ENCODE assay signal across 8 mouse cellular contexts in the genomic region with DNA sequence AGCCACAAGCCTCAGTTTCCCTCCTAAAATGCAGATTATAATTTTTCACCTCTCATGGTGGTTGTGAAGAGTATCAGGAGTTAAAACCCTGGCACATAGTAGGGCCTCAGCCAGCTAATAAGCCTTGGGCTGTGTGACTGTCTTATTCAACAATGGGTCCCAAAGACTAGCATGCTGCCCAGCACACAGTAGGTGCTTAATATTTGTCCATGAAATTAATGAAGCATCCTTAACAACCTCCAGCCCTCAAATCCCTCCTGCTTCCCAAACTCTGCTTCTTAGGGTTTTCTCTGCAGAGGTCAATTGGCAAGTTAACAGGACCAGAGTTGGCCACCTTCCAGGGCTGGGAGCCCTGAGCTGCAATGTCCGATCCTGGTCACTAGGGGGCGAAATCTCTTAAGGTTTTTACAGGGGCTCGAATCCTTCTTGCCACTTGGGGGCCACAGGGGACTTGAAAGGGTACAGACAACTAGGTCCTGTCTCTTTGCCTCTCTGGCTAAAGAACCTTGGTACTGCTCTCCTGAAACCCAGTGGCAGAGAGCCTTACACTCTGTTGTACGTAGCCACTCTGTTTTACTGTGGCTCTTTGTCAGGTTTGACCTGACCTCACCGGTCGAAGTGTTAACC.
DNase-seq lines count a peak whose midpoint lies in the region; ATAC-seq and TF ChIP-seq lines count a peak whose summit lies in the region.

No protein-coding gene starts in this region.

- intact Hi-C loops in heart, adult 2 months (cut with DNase I) = loop anchor here (1.0 to 5.0 kb wide), 3 partner anchors 87 to 228 kb away; no protein-coding TSS in a partner anchor

- peak; percentile 92 for TF ChIP-seq RAD21 in CH12.LX (IDR thresholded peaks at IDR 0.05; ENCODE audit: low read depth, low read length)

- H3K9me3 ChIP-seq in CH12.LX (replicated peaks; ENCODE audit: low read length) = no peaks in the 10 kb centered on the region

- H3K4me1 ChIP-seq in CH12.LX (ENCODE audit: control insufficient read depth in 1 of 2, insufficient read depth in 2 of 2) = no peaks in the 10 kb centered on the region
- no peaks in the 10 kb centered on the region for H3K4me1 ChIP-seq in heart, adult 2 months (ENCODE audit: control insufficient read depth, insufficient read depth, low read length)

- peaks cover 5% of the 10 kb centered on the region for H3K27me3 ChIP-seq in CH12.LX (replicated peaks)
- no peaks in the 10 kb centered on the region for H3K27me3 ChIP-seq in heart, adult 2 months (ENCODE audit: control insufficient read depth, insufficient read depth, low read length)

- no peak overlapping the region for H3K4me2 ChIP-seq in CH12.LX (ENCODE audit: insufficient read depth, low read depth, poor library complexity, severe bottlenecking)

- ATAC-seq in common myeloid progenitor, adult 5-6 weeks (replicated peaks; ENCODE audit: low read depth, poor library complexity, severe bottlenecking) = peak; percentile 82
- no peak for ATAC-seq in activated CD4-positive, CD25-positive, alpha-beta regulatory T cell, adult 4 months

- DNase-seq in CH12.LX (ENCODE audit: extremely low read depth) (peak; percentile 72), adipocyte (ENCODE audit: low spot score) (peak; percentile 82)
- DNase-seq in heart, adult 2 months = peak; percentile 80 to 91
- peak; percentile 49 to 79 for DNase-seq in layer of hippocampus, adult 8-10 months (ENCODE audit: low spot score in 2 of 2)
- peak; percentile 78 for DNase-seq in lung, postnatal 25 days (ENCODE audit: low spot score)
- DNase-seq in skeletal muscle tissue, adult 2 months (ENCODE audit: low read depth, low spot score) = peak; percentile 64

- dilution Hi-C loops in CH12.LX (cut with MboI; ENCODE audit: extremely low pct_ligation_motif_present, extremely low pct_unique_long_range_greater_than_20kb, low sequenced_read_pairs) = no loop called here

- H3K4me3 ChIP-seq in CH12.LX (replicated peaks in 1 of 3; ENCODE audit: low read depth in 2 of 3, low read length in 2 of 3, poor library complexity in 1 of 3) = no peak overlapping the region
- H3K4me3 ChIP-seq in heart, adult 2 months = no peak overlapping the region

- H3K79me2 ChIP-seq in CH12.LX (replicated peaks; ENCODE audit: control insufficient read depth, extremely low read depth, insufficient read depth, poor library complexity, severe bottlenecking) = no peaks in the 10 kb centered on the region
- no peaks in the 10 kb centered on the region for H3K79me2 ChIP-seq in heart, adult 2 months (replicated peaks; ENCODE audit: control insufficient read depth, insufficient read depth, low read length)

- H3K9ac ChIP-seq in CH12.LX (ENCODE audit: insufficient read depth, low read depth) = no peak overlapping the region
- H3K9ac ChIP-seq in heart, adult 2 months (ENCODE audit: low read depth, low read length) = no peak overlapping the region

- TF ChIP-seq CTCF in CH12.LX (conservative IDR thresholded peaks at IDR 0.05 in 1 of 2, IDR thresholded peaks at IDR 0.05 in 1 of 2; ENCODE audit: low read depth in 2 of 2, low read length in 2 of 2) = peak; percentile 96 to 99
- TF ChIP-seq CTCF in heart, adult 2 months (IDR thresholded peaks at IDR 0.05) = peak; percentile 99

- no peak overlapping the region for H3K27ac ChIP-seq in CH12.LX (ENCODE audit: insufficient read depth, low read depth)
- no peak overlapping the region for H3K27ac ChIP-seq in heart, adult 2 months

- no peak for TF ChIP-seq EP300 in CH12.LX (IDR thresholded peaks at IDR 0.05; ENCODE audit: low read length)
- TF ChIP-seq EP300 in heart, adult 2 months (IDR thresholded peaks at IDR 0.05; ENCODE audit: insufficient read depth, low read depth, low read length) = 0 out of 2 replicates have a peak, but pooled peaks have one; percentile 51

- TF ChIP-seq POLR2A in CH12.LX (IDR thresholded peaks at IDR 0.05; ENCODE audit: low read depth, low read length) = no peak
- TF ChIP-seq POLR2A in heart, adult 2 months (IDR thresholded peaks at IDR 0.05; ENCODE audit: insufficient read depth, low read depth, low read length) = no peak

- H3K36me3 ChIP-seq in CH12.LX (replicated peaks in 1 of 2; ENCODE audit: control insufficient read depth in 1 of 2, insufficient read depth in 1 of 2, low read length in 1 of 2) = no peaks in the 10 kb centered on the region
- no peaks in the 10 kb centered on the region for H3K36me3 ChIP-seq in heart, adult 2 months (ENCODE audit: control insufficient read depth, insufficient read depth, low read length)

- WGBS in heart, adult 2 months = 42% methylated on average over 6 of the region's 6 CpGs

- in situ Hi-C loops in CH12.LX (cut with MboI; ENCODE audit: low pct_ligation_motif_present, low pct_unique_long_range_greater_than_20kb, low sequenced_read_pairs) = loop anchor here (5.0 kb wide), 1 partner anchor 162 kb away; no protein-coding TSS in a partner anchor

TF ChIP-seq in CH12.LX, 34 proteins besides CTCF, POLR2A, EP300 and RAD21:
- TF ChIP-seq POLR2AphosphoS2 (IDR thresholded peaks at IDR 0.05; ENCODE audit: low read depth, low read length) = no peak
- no peak for TF ChIP-seq ELF1 (IDR thresholded peaks at IDR 0.05; ENCODE audit: low read depth, low read length)
- TF ChIP-seq MYC (IDR thresholded peaks at IDR 0.05; ENCODE audit: low read depth, low read length) = no peak
- TF ChIP-seq MEF2A (IDR thresholded peaks at IDR 0.05; ENCODE audit: borderline replicate concordance, low read depth, low read length) = peak; percentile 33; the same call in 1 of the 2 replicates
- TF ChIP-seq ZC3H11A (IDR thresholded peaks at IDR 0.05; ENCODE audit: low read depth, low read length) = peak; percentile 84
- TF ChIP-seq JUND (conservative IDR thresholded peaks at IDR 0.05; ENCODE audit: low read depth, low read length) = no peak
- TF ChIP-seq PAX5 (IDR thresholded peaks at IDR 0.05; ENCODE audit: low read length) = no peak
- TF ChIP-seq RCOR1 (conservative IDR thresholded peaks at IDR 0.05; ENCODE audit: low read depth, low read length) = no peak
- TF ChIP-seq SMC3 (IDR thresholded peaks at IDR 0.05; ENCODE audit: low read depth, low read length) = peak; percentile 95
- no peak for TF ChIP-seq E2F4 (IDR thresholded peaks at IDR 0.05; ENCODE audit: insufficient replicate concordance, low read depth, low read length)
- no peak for TF ChIP-seq MAZ (IDR thresholded peaks at IDR 0.05; ENCODE audit: low read depth, low read length)
- no peak for TF ChIP-seq JUN (IDR thresholded peaks at IDR 0.05; ENCODE audit: insufficient read depth, low read depth, low read length)
- TF ChIP-seq IRF4 (IDR thresholded peaks at IDR 0.05; ENCODE audit: low read depth, low read length) = no peak
- no peak for TF ChIP-seq ZKSCAN1 (IDR thresholded peaks at IDR 0.05; ENCODE audit: borderline replicate concordance, low read depth, low read length)
- no peak for TF ChIP-seq ZNF384 (IDR thresholded peaks at IDR 0.05; ENCODE audit: low read depth, low read length)
- TF ChIP-seq CHD1 (IDR thresholded peaks at IDR 0.05; ENCODE audit: low read depth, low read length) = no peak
- no peak for TF ChIP-seq USF2 (conservative IDR thresholded peaks at IDR 0.05; ENCODE audit: low read depth, low read length)
- TF ChIP-seq USF1 (IDR thresholded peaks at IDR 0.05; ENCODE audit: low read depth, low read length) = no peak
- TF ChIP-seq ETS1 (conservative IDR thresholded peaks at IDR 0.05; ENCODE audit: low read depth, low read length) = no peak
- no peak for TF ChIP-seq MXI1 (IDR thresholded peaks at IDR 0.05; ENCODE audit: low read depth, low read length)
- no peak for TF ChIP-seq TBP (conservative IDR thresholded peaks at IDR 0.05; ENCODE audit: low read depth, low read length)
- TF ChIP-seq NELFE (IDR thresholded peaks at IDR 0.05; ENCODE audit: low read depth, low read length) = peak; percentile 68; the same call in 1 of the 2 replicates
- TF ChIP-seq ZMIZ1 (IDR thresholded peaks at IDR 0.05; ENCODE audit: low read depth, low read length) = no peak
- no peak for TF ChIP-seq UBTF (IDR thresholded peaks at IDR 0.05; ENCODE audit: low read depth, low read length)
- TF ChIP-seq MAFK (IDR thresholded peaks at IDR 0.05; ENCODE audit: insufficient replicate concordance, low read length) = no peak
- no peak for TF ChIP-seq HCFC1 (IDR thresholded peaks at IDR 0.05; ENCODE audit: low read depth, low read length)
- 0 out of 2 replicates have a peak, but pooled peaks have one; percentile 11 for TF ChIP-seq NRF1 (IDR thresholded peaks at IDR 0.05; ENCODE audit: low read depth, low read length)
- 0 out of 2 replicates have a peak, but pooled peaks have one; percentile 19 for TF ChIP-seq CHD2 (IDR thresholded peaks at IDR 0.05; ENCODE audit: low read length)
- TF ChIP-seq GABPA (IDR thresholded peaks at IDR 0.05; ENCODE audit: insufficient replicate concordance, low read depth, low read length) = no peak
- no peak for TF ChIP-seq TCF12 (IDR thresholded peaks at IDR 0.05; ENCODE audit: low read depth, low read length)
- no peak for TF ChIP-seq KAT2A (IDR thresholded peaks at IDR 0.05; ENCODE audit: insufficient replicate concordance, low read length)
- no peak for TF ChIP-seq BHLHE40 (IDR thresholded peaks at IDR 0.05; ENCODE audit: low read depth, low read length)
- TF ChIP-seq MAX (IDR thresholded peaks at IDR 0.05; ENCODE audit: low read length) = no peak
- TF ChIP-seq SIN3A (IDR thresholded peaks at IDR 0.05; ENCODE audit: low read length) = 0 out of 2 replicates have a peak, but pooled peaks have one; percentile 23
